Mouse (Mus musculus): ENCODE measurements at regions not wholly inside any gene's neighbourhood (a gene's known extent, or its start where the extent isn't known, plus 50 kb on each side); places are given as distances from the start of the nearest gene placed in this dataset.

- TF ChIP-seq CTCF (IDR thresholded peaks at IDR 0.05; ENCODE audit: low read depth) (no peak), EP300 (IDR thresholded peaks at IDR 0.05; ENCODE audit: low read depth) (no peak)
Observed at GRCm38 (mm10) chr11:112175302-112175701, 606.7 kb upstream of the Sox9 start.
